Mouse (Mus musculus): ENCODE measurements around the gene B4galt2.
A peak's percentile ranks its signal among the peaks of the same experiment; 100 is the strongest.

Gene B4galt2

DNA sequence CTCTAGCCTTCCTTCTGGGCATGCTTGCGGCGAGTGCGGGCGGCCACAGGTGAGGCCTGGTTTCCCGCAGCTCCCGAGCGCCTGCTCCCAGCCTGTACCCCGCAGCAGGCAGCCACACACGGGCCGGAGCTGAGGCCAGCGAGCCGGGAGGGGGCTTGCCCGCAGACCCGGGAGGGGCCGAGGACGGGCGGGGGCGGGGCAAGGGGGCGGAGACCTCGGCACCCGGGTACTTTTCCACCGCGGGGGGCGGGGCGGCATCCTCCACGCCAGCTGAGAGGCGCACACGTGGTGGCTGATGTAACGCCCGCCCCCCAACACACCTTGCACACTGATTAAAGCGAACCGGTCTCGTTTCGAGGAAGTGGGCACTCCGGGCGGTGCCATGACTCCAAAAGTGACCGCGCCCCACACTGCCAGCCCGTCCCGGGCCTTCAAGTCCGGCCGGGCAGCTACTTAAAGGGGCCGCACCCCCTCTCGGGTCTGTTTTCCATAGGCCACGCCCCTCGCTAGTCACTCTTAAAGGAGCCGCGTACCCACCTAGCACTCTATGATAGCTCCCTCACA, 47.0 kb downstream of the B4galt2 start:
- peak; percentile 80 to 81 for DNase-seq (ENCODE audit: low spot score in 2 of 2)

DNA sequence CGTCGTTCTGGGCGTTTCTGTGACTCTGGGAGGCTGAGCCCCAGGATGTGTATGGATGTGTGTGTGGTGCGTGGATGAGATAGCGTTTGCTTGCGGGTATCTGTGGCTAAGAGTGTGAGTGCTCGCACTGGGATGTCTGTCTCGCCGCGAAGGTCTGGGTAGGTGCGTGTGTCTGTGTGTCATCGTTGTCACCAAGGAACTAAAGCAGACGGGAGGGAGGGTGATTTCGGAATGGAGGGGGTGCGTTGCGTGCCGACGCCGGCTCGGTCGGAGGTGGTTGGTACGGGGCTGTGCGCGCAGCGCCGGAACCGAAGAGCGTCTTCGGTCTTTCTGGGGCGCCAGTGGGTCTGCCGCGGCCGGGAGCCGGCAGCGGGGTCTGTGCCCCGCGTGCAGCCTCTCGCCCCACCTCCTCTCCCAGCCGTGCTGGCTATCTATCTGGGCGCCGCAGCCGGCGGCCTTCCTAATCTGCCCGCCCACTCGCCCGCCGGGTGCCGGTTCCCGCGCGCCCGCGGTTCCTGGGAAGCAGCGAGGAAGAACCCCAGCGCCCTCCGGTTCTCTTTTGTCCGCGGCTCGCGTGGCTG, 47.7 kb downstream of the B4galt2 start:
- DNase-seq (ENCODE audit: low spot score in 2 of 2) = peak; percentile 45 to 55

DNA sequence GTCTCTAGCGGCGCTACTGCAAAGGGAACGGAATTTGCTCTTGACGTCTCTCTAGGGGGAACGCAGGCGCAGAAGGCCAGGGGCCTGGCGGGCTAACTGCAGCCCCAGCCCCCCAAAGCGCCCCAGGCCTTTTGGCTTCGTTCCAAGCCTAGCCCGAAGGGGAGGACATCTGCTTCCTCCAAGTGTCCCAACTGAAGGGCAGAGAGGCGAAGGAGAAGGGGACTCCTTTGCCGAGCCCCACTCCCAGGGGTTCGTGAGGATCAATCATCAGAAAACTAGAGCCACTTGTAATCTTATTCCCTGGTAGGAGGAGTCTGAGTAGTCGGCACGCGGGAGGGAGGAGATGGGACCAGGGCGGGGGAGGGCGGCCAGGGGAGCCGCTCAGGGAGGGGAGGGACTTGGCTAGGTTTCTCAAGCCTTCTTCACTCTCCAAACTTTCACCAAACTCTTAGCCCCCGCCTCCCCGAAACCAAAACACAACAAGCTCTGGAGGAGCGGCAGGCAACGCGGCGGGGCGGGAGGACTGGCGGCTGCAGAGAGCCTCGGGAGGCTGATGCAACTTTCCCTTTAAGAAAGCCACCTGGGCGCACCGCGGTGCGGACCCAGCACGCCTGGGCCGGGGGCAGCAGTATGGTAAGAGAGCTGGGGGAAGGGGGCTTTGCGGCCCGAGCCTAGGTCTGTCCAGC, 48.3 kb downstream of the B4galt2 start:
- DNase-seq (ENCODE audit: low spot score in 2 of 2) = peak; percentile 44 to 52

DNA sequence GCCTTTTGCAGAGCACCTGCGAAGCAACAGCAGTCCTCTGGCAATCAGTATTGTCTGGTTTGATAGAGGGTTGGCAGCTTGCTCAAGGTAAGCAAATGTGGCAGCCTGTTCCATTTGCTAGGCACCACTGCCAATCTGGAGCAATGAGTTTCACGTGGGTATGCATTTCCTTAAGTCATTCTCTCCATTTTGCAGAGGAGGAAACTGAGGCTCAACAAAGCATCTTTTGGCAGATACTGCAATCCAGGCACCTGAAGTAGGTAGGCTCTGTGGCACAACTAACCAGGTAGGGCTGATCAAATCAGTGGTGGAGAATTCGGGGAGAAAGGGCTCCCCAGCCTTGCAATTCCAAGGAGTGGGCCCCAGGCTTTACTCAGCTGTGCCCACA, 48.8 kb downstream of the B4galt2 start, which contains the start of gene Slc6a9:
Slc6a9 (plus strand) TSS at position 50 of the 388 bp plus-strand sequence.
- no peak for DNase-seq (ENCODE audit: low spot score in 2 of 2)

DNA sequence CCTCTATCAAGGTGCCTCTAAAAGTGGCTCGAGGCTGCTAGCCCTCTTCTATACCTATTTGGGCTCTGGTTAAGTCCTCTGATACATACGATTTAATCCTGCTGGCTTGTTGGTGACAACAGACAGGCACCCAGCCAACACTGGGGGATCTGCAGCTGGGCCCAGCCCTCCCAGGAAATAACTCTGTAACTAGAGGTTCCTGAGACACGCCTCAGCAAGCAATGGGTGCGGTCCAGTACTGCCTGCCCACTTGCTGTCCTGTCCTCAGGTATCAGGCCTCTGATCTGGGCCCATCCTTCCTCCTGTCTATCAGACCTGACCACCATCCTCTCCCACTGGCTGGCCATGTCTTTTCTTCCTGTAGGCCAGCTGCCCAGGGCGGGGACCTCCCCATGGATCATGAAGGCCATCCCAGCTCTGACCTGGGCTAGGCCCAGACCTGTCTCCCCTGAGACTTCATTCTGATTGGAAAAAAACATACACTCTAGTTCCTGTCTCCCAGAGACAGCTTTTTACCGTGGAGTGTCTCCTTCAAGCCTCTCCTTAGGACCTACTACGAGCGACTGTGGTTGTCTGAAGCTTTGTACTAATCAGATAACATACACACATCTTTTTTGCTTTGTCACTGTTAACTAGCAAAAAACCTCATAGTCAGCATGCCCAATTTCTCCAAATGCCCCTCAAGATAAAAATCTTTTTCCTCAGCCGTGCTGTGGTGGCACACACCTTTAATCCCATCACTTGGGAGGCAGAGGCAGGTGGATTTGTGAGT, 51.2 kb downstream of the B4galt2 start:
- DNase-seq (ENCODE audit: low spot score in 2 of 2) = no peak

DNA sequence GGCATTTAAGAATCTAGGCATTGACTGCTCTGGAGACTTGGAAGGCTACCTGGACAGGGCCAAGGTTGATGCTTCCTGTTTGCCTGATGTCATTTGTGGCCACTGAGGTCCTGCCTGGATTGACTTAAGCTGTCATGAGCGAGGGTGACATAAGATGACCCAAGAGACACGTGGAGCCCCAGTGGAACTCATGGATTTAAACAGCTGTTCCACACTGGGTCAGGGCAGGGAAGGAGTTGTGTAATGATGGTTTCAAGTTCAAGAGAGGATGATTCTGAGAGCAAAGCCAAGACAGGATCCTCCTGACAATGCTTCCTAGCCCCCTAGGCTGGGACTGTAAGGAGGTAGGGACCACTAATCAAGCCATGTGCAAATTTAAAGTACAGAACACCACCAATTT, 51.8 kb downstream of the B4galt2 start:
- no peak for DNase-seq (ENCODE audit: low spot score in 2 of 2)

DNA sequence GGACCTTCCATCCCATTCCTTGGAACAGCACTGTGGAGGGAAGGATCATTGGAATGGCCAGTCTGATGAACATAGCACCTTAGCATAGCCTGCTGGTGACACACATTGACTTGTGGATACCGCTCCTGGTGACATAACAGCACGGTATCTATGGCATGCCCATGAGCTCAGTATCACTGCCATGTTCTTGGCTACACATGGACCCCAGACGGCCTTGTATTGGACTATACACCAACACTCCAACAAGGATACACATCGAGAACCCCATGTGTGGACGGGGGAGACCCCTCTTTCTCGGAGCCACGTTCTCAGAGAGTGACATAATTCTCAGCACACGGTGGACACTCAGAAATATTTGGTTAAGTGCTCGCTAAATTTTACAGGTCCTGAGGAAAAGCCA, 52.5 kb downstream of the B4galt2 start:
- DNase-seq (ENCODE audit: low spot score in 2 of 2) = no peak

DNA sequence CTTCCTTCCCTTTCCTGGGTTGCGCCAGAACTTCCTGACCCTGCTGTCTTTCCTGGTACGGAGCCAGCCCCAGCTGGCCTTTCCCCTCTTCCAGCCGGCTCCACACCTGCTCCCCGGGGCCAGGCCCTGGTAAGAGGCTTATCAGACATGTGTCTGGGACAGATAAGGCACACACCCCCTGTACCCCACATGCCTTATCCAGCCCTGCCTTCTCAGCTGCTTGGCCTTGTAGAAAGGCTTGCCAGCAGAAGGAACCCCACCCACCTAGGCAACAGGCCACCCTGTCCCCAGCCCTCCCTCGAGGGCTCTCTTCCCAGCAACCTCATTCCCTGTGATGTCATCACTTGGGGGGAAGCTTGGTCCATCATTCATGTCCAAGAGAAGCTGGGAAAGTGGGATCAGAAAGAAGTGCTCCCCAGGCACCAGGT, 53.1 kb downstream of the B4galt2 start:
- no peak for DNase-seq (ENCODE audit: low spot score in 2 of 2)

DNA sequence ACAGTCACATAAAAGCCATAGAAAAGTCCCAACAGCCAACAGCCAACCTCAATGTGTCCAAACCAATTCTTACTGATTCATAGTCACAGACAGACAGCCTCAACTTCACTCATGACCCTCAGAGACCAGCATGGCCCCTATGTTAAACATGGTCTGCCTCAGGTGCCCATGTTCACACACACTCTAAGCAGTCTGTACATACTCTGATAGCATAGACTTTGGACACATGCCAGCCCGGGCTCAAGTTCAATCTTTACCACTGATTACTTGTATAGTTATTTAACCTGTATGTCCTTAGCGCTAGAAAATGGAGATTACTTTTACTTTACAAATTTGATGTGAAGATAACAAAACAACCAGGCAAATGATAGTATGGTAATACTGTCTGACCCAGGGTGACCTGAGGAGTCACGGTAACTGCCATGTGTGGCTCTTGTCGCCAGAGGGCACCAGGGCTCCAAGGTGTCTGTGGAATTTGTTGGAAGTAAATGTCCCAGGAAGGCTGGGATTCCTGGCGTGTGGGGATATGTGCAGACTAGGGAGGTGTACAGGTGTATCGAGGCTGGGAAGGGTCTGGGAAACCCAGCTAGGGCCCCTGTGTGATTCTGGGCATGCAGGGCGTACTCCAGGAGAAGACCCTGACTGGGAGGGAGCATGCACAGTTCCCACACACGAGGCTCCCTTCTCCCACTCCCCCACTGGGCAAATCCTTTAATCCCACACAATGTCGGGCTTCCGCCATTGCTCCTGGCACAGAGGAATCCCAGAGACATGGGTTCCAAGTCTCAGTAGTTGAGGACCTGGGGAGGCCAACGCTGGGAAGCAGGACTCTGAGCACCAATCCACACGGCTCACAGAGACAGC, 53.8 kb downstream of the B4galt2 start:
- peak in 1 of 2 experiments; percentile 43 for DNase-seq (ENCODE audit: low spot score in 2 of 2)

DNA sequence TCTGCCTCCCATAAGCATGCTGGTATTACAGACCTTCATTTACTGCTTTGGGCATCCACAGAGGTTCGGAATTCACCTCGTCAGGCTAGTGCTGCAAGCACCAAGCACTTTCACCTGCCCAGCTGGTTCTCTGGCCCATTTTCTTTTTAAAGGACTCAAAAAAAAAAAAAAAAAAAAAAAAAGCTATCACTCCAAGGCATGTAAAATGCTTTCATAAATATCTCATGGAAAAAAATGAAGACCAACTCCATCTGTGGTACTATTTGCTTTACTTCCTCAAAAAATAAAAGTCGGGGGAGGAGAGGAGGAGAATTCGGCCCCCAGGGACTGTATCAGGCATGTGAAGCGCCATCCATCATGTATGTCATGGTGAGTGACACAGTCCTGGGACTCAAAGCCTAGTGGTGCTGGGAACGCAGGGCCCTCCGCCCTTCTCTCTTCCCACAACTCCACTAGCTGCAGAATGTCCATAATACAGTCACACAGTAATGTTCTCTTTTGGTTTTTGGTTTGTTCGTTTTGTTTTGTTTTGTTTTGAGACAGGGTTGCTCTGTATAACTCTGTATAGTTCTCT, 54.6 kb downstream of the B4galt2 start:
- no peak for DNase-seq (ENCODE audit: low spot score in 2 of 2)
